Mouse (Mus musculus) thymus, adult 2 months (tissue): ENCODE results near the gene Adgre5. TPM values are rescaled to one million over a fixed set of nuclear protein-coding genes. Genes with fewer than 3 reads are reported as not detected.

Experiments
- DNase-seq: peaks from one replicate; pipeline ENCODE4 v3.0.0; 2021
- H3K27ac ChIP-seq: fragments of 200-500 bp; 2 replicates; pipeline ENCODE4 v1.5.1; 2012; ENCODE audit warnings: low read length, control low read depth; ENCODE audit not compliant: control insufficient read depth, insufficient read depth
- H3K27me3 ChIP-seq: fragments of 200-500 bp; 2 replicates; pipeline ENCODE4 v1.6.1; 2012; ENCODE audit warnings: mild to moderate bottlenecking, low read length, moderate library complexity, mixed read lengths; ENCODE audit not compliant: control insufficient read depth, insufficient read depth
- H3K36me3 ChIP-seq: fragments of 200-500 bp; 2 replicates; pipeline ENCODE4 v1.6.1; 2012; ENCODE audit warnings: mild to moderate bottlenecking, low read length, moderate library complexity; ENCODE audit not compliant: control insufficient read depth, insufficient read depth
- H3K4me1 ChIP-seq: fragments of 200-500 bp; replicated peaks from 2 replicates; pipeline ENCODE4 v1.6.1; 2012; ENCODE audit warnings: low read length; ENCODE audit not compliant: control insufficient read depth, insufficient read depth
- H3K4me3 ChIP-seq: fragments of 200-500 bp; 2 replicates; pipeline ENCODE4 v1.5.1; 2012; ENCODE audit warnings: mild to moderate bottlenecking, low read length, control low read depth, moderate library complexity; ENCODE audit not compliant: control insufficient read depth, insufficient read depth
- CTCF ChIP-seq: fragments of 200-500 bp; IDR thresholded peaks from 2 replicates; pipeline ENCODE4 v1.5.1; 2012; ENCODE audit warnings: mild to moderate bottlenecking, control low read depth, low read length, moderate library complexity, borderline replicate concordance; ENCODE audit not compliant: control insufficient read depth, poor library complexity, insufficient read depth; ENCODE audit errors: extremely low read depth
- POLR2A ChIP-seq: fragments of 200-500 bp; IDR thresholded peaks from 2 replicates; pipeline ENCODE4 v1.6.1; 2012; ENCODE audit warnings: mild to moderate bottlenecking, low read length, control low read depth, moderate library complexity; ENCODE audit not compliant: control insufficient read depth, poor library complexity, insufficient read depth; ENCODE audit errors: extremely low read depth
- WGBS: fragments of 180-500 bp; shearing (Covaris S2); methylation state at CpG from one replicate; pipeline ENCODE4 v1.1.7; 2018; 5-methylcytosine and 5-hydroxymethylcytosine counted together
- polyA plus RNA-seq: library from polyadenylated mRNA; depleted of rRNA; stranded (reverse); fragments of >200 nt; gene quantifications from 2 replicates; pipeline ENCODE4 v1.2.3, GENCODE M21; 2012

Adgre5 gene
- polyA plus RNA-seq, 1 experiment: 190 TPM

- WGBS: 96% methylated on average over 3 of the region's 3 CpGs
- Histone ChIP-seq H3K27ac (no peak overlapping the region), H3K4me3 (no peak overlapping the region), H3K36me3 (no peaks in the 10 kb centered on the region), H3K27me3 (no peaks in the 10 kb centered on the region), H3K4me1 (peaks cover 13% of the 10 kb centered on the region)
- DNase-seq: no peak
- TF ChIP-seq POLR2A (no peak), CTCF (no peak)
Measured at GRCm38 (mm10) chr8:83756273-83756672, 15.1 kb upstream of the Adgre5 start.

GRCm38 (mm10) chr8:83754149-83754548 is 13.0 kb upstream of the Adgre5 start:
- Histone ChIP-seq H3K27ac (no peak overlapping the region), H3K27me3 (no peaks in the 10 kb centered on the region), H3K4me3 (no peak overlapping the region), H3K36me3 (no peaks in the 10 kb centered on the region), H3K4me1 (peaks cover 29% of the 10 kb centered on the region)
- TF ChIP-seq POLR2A (no peak), CTCF (no peak)
- no peak for DNase-seq
- 82% methylated on average over 3 of the region's 3 CpGs for WGBS

DNA sequence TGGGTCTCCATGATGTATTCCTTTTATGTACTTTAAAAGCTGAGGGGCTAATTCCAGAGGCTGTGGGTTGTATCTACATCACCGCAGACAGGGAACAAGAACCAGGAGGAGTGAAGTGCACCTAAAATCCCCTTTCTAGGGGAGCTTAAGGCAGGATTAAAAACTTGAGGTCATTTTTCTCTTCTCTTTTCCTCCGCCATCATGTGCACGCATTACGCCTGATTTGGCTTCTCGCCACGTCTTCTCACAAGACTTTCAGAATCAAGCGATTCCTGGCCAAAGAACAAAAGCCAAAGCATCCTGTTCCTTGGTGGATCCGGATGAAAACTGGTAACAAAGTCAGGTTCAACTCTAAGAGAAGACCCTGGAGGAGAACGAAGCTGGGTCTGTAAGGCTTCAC is 8.1 kb upstream of the Adgre5 start:
- peaks cover 39% of the 10 kb centered on the region for H3K4me1 ChIP-seq
- DNase-seq: no peak
- 41% methylated on average over 9 of the region's 9 CpGs for WGBS
- no peak overlapping the region for H3K4me3 ChIP-seq
- peak overlapping the region; percentile 84 for H3K27ac ChIP-seq
- TF ChIP-seq CTCF (no peak), POLR2A (no peak)
- H3K27me3 ChIP-seq: no peaks in the 10 kb centered on the region
- no peaks in the 10 kb centered on the region for H3K36me3 ChIP-seq

GRCm38 (mm10) chr8:83748708-83749107 is 7.6 kb upstream of the Adgre5 start:
- Histone ChIP-seq H3K27me3 (no peaks in the 10 kb centered on the region), H3K36me3 (no peaks in the 10 kb centered on the region), H3K4me3 (no peak overlapping the region), H3K4me1 (peaks cover 39% of the 10 kb centered on the region), H3K27ac (peak overlapping the region; percentile 84)
- DNase-seq: peak; percentile 85
- peak; percentile 62; the same call in 1 of the 2 replicates for TF ChIP-seq POLR2A
- TF ChIP-seq CTCF: no peak
- 0% methylated on average over 3 of the region's 3 CpGs for WGBS

GRCm38 (mm10) chr8:83747661-83748346 is 6.7 kb upstream of the Adgre5 start:
- TF ChIP-seq POLR2A (0 out of 2 replicates have a peak, but pooled peaks have one; percentile 19), CTCF (no peak)
- Histone ChIP-seq H3K4me1 (peaks cover 39% of the 10 kb centered on the region), H3K4me3 (peak overlapping the region; percentile 26), H3K27me3 (no peaks in the 10 kb centered on the region), H3K36me3 (no peaks in the 10 kb centered on the region), H3K27ac (peak overlapping the region; percentile 79)
- WGBS: 2% methylated on average over 28 of the region's 28 CpGs
- DNase-seq: peak; percentile 59

DNA sequence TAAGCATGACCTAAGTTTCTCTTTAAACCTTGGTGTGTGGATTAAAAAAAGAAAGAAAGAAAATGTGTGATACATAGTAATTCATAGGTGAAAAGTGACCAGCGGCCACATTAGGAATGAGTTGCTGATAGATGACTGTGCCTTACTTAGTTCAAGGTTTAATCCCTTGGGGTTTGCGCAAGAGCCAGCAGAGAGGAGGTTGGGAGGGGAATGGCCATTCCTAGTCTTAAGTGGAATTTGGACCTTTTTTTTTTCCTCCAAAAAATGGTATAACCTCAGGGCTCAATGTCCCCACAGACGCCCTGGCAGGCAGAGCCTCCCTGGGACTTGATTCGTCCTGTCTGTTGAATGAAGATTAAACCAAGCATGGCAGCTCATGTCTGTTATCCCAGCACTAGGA is 2.9 kb upstream of the Adgre5 start:
- Histone ChIP-seq H3K4me3 (no peak overlapping the region), H3K27ac (no peak overlapping the region), H3K27me3 (no peaks in the 10 kb centered on the region), H3K4me1 (peaks cover 41% of the 10 kb centered on the region), H3K36me3 (no peaks in the 10 kb centered on the region)
- 92% methylated on average over 4 of the region's 4 CpGs for WGBS
- TF ChIP-seq CTCF: no peak
- no peak for TF ChIP-seq POLR2A
- no peak for DNase-seq
